ENCODE assay signal across 8 mouse cellular contexts in genomic region chr2:32575586-32576160, GRCm38 (mm10). TPM values are rescaled to one million over a fixed set of nuclear protein-coding genes. Genes with fewer than 3 reads are reported as not detected.
DNase-seq lines count a peak whose midpoint lies in the region; ATAC-seq lines count a peak whose summit lies in the region.

TSS of gene 9430097D07Rik (minus strand) at chr2:32575684.

- no peaks in the 10 kb centered on the region for H3K9me3 ChIP-seq in forebrain, embryonic 13.5 days (replicated peaks)
- H3K9me3 ChIP-seq in midbrain, embryonic 10.5 days (replicated peaks): no peaks in the 10 kb centered on the region
- H3K9me3 ChIP-seq in stomach, embryonic 16.5 days (replicated peaks; ENCODE audit: control insufficient read depth, low read length): no peaks in the 10 kb centered on the region

- 5% methylated on average over 28 of the region's 28 CpGs for WGBS in forebrain, embryonic 13.5 days
- 4% methylated on average over 28 of the region's 28 CpGs for WGBS in midbrain, embryonic 10.5 days
- WGBS in stomach, embryonic 16.5 days: 10% methylated on average over 28 of the region's 28 CpGs

- H3K4me3 ChIP-seq in forebrain, embryonic 13.5 days: peak within 1 kb of the TSS; percentile 57
- H3K4me3 ChIP-seq in midbrain, embryonic 10.5 days: peak within 1 kb of the TSS; percentile 68
- peak within 1 kb of the TSS; percentile 42 for H3K4me3 ChIP-seq in stomach, embryonic 16.5 days (replicated peaks; ENCODE audit: low read length)

- peak; percentile 70 for DNase-seq in layer of hippocampus, adult 11-12 months (ENCODE audit: low spot score)
- no peak for DNase-seq in layer of hippocampus, adult 9-10 months (ENCODE audit: low spot score)
- DNase-seq in cerebellum, adult 18-20 months: peak; percentile 80 to 86
- peak; percentile 62 to 70 for DNase-seq in layer of hippocampus, postnatal 10 days (ENCODE audit: low spot score in 2 of 2)
- DNase-seq in midbrain, embryonic 10.5 days (ENCODE audit: low spot score): peak; percentile 75
- no peak for DNase-seq in gastrocnemius, postnatal 4 days (ENCODE audit: low spot score in 2 of 2)

- peaks cover 23% of the 10 kb centered on the region for H3K4me1 ChIP-seq in forebrain, embryonic 13.5 days
- H3K4me1 ChIP-seq in midbrain, embryonic 10.5 days: peaks cover 35% of the 10 kb centered on the region
- H3K4me1 ChIP-seq in stomach, embryonic 16.5 days (ENCODE audit: control insufficient read depth, insufficient read depth, low read length): peaks cover 14% of the 10 kb centered on the region

- H3K4me2 ChIP-seq in forebrain, embryonic 13.5 days: peak within 1 kb of the TSS; percentile 99
- peak within 1 kb of the TSS; percentile 74 for H3K4me2 ChIP-seq in stomach, embryonic 16.5 days (ENCODE audit: low read depth, low read length)

- peak within 1 kb of the TSS; percentile 73 for H3K9ac ChIP-seq in forebrain, embryonic 13.5 days
- H3K9ac ChIP-seq in stomach, embryonic 16.5 days (ENCODE audit: low read length): peak within 1 kb of the TSS; percentile 56

- H3K36me3 ChIP-seq in forebrain, embryonic 13.5 days (ENCODE audit: poor library complexity, severe bottlenecking): peaks cover 8% of the 10 kb centered on the region
- peaks cover 12% of the 10 kb centered on the region for H3K36me3 ChIP-seq in midbrain, embryonic 10.5 days
- no peaks in the 10 kb centered on the region for H3K36me3 ChIP-seq in stomach, embryonic 16.5 days (ENCODE audit: control insufficient read depth, insufficient read depth, low read length)

- no peak within 1 kb of the TSS for H3K27ac ChIP-seq in forebrain, embryonic 13.5 days
- H3K27ac ChIP-seq in midbrain, embryonic 10.5 days (replicated peaks): peak within 1 kb of the TSS; percentile 50; the same call in 1 of the 2 replicates
- H3K27ac ChIP-seq in stomach, embryonic 16.5 days (ENCODE audit: low read length): no peak within 1 kb of the TSS

- ATAC-seq in forebrain, embryonic 13.5 days: peak; percentile 82
- ATAC-seq in stomach, embryonic 16.5 days (ENCODE audit: insufficient read depth, low FRiP score): peak; percentile 18; the same call in 1 of the 2 replicates

- peaks cover 29% of the 10 kb centered on the region for H3K27me3 ChIP-seq in forebrain, embryonic 13.5 days
- peaks cover 49% of the 10 kb centered on the region for H3K27me3 ChIP-seq in midbrain, embryonic 10.5 days (ENCODE audit: low read depth, poor library complexity, severe bottlenecking)
- H3K27me3 ChIP-seq in stomach, embryonic 16.5 days (ENCODE audit: control insufficient read depth, insufficient read depth, low read length): peaks cover 20% of the 10 kb centered on the region

RNA-seq across cellular contexts. Expression of gene 9430097D07Rik, which starts in this region (rescaled TPM):
- polyA plus RNA-seq in forebrain, embryonic 13.5 days (2015; fragmentation: Nextera tagmentation; extraction: Ambion mirVana): 0.18 and 0.39 TPM in 2 replicates
- total RNA-seq in layer of hippocampus, postnatal 10 days (2021): under 1 TPM; 0.45 to 0.64 TPM
- 0.17 and 0.22 TPM in 2 replicates for polyA plus RNA-seq in midbrain, embryonic 10.5 days (2016; fragmentation: Nextera tagmentation; extraction: Ambion mirVana)
- 0.10 and 0.15 TPM in 2 replicates for polyA plus RNA-seq in stomach, embryonic 16.5 days (2015; fragmentation: Nextera tagmentation; extraction: Ambion mirVana)
- not detected for total RNA-seq in gastrocnemius, postnatal 4 days (2021)

Comparison
In these comparisons a context has a peak if more than half of its experiments do, and no peak if none do; other contexts are left out.
1. DNase-seq: peak in layer of hippocampus, adult 11-12 months (single experiment) and cerebellum, adult 18-20 months (2 of 2); none in layer of hippocampus, adult 9-10 months (single experiment) and gastrocnemius, postnatal 4 days (0 of 2).
2. Peak in ATAC-seq, H3K4me3 ChIP-seq, H3K9ac ChIP-seq and H3K4me2 ChIP-seq in forebrain, embryonic 13.5 days; RNA of the gene not detected or under 1 TPM.
3. Peak in DNase-seq in layer of hippocampus, postnatal 10 days; RNA of the gene not detected or under 1 TPM.
4. Peak in DNase-seq, H3K4me3 ChIP-seq and H3K27ac ChIP-seq in midbrain, embryonic 10.5 days; RNA of the gene not detected or under 1 TPM.
5. Peak in ATAC-seq, H3K4me3 ChIP-seq, H3K9ac ChIP-seq and H3K4me2 ChIP-seq in stomach, embryonic 16.5 days; RNA of the gene not detected or under 1 TPM.
6. Peak in every context shown above with its lines, with median percentiles within 50 percentile points of each other: H3K4me3 ChIP-seq.